Mouse (Mus musculus): ENCODE measurements around the gene Zswim5. TPM values are rescaled to one million over a fixed set of nuclear protein-coding genes. Genes with fewer than 3 reads are reported as not detected.
A peak's percentile ranks its signal among the peaks of the same experiment; 100 is the strongest.

The Zswim5 gene
- total RNA-seq, 2 experiments from 2014 or later, result 12.2 to 14.0 TPM

- no peak for DNase-seq (ENCODE audit: low spot score in 2 of 2)
These were observed 34.0 kb downstream of the Zswim5 start for GRCm38 (mm10) chr4:116911202-116911601.

DNA sequence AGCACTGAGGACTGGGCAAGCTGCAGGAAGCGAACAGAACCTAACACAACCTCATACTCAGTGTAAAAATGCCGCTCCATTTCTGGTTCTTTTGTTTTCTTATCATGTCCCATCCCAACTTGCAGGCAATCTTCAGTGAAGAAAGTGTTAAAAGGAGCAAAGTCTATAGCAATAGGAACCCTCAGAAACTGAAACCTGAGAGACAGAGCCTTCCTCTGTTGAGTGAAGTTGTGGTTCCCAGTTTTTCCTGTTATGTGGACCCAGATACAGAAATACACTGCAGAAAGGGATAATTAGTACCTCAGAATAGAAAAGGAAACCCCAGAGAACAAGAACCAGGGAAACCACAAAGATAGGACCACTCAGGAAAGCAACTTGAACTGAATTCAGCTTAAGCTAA, 36.1 kb downstream of the Zswim5 start:
- no peak for DNase-seq (ENCODE audit: low spot score in 2 of 2)

DNA sequence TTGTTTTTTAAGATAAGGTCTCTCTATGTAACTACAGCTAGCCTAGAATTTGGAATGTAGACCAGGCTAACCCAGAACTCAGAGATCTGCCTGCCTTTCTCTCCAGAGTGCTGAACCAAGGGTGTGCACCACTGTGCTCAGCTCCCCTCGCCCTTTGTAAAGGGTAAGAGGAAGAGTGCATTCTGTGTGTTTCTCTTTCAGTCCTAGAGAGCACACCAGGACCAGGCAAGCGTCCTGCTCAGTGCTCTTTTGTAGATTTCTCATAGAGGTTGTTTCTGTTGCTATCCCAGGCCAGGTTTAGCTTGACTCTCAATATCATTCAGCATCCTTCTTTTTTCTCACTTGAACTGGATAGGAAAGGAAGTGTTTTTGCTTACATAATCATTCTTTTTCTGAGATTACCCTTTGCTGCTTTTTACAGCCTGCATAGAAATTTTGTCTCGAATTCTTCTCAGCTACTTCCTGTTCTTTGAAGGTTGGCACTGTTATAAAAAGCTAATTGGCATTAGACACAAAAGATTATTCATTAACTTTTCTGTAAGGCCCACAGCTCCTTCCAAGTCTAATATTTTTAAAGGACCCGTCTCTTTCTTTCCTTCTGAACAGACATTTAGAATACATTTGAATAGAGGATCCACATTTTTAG, 51.0 kb downstream of the Zswim5 start:
- no peak for DNase-seq (ENCODE audit: low spot score in 2 of 2)

DNA sequence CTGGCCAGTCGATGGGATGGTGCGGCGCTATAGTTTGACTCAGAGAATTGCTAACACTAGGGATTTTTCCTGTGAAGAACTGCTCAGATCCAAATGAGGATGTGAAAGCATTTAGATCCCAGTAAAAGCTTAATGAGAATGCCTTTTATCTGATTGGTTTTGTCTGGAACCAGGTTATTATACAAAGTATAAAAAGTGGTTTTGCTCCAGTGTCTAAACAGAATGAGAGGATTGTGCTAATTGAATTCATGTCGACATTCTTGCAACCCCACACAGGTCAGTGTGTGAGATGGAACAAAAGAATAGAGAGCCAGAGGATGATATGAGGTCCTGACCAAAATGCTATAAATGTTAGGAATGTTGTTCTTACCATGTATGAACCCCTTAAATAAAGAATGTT, 62.4 kb downstream of the Zswim5 start:
- DNase-seq (ENCODE audit: low spot score in 2 of 2), result no peak

DNA sequence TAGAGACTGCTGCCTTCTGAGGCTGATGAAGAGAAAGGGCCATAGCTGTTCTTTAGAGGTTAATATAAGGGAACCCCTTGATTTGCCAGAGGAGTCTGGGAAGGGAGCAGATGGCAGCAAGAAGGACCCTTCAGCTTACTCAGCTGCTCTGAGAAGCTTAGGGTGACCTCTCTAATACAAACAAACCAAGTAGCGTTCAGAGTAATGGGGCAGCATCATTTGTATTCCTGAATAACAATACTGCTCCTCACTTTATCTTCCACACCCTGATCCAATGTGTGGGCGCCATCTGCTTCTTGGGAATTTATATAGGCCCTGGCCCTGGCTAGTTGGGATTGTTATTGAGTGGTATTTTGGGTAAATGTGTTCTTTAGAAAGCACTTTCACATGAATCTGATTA, 65.5 kb downstream of the Zswim5 start:
- no peak for DNase-seq (ENCODE audit: low spot score in 2 of 2)

- DNase-seq (ENCODE audit: low spot score in 2 of 2), result no peak
These were observed 66.9 kb downstream of the Zswim5 start for GRCm38 (mm10) chr4:116944055-116944454.

GRCm38 (mm10) chr4:116951642-116952041, 74.5 kb downstream of the Zswim5 start:
- no peak for DNase-seq (ENCODE audit: low spot score in 2 of 2)

DNA sequence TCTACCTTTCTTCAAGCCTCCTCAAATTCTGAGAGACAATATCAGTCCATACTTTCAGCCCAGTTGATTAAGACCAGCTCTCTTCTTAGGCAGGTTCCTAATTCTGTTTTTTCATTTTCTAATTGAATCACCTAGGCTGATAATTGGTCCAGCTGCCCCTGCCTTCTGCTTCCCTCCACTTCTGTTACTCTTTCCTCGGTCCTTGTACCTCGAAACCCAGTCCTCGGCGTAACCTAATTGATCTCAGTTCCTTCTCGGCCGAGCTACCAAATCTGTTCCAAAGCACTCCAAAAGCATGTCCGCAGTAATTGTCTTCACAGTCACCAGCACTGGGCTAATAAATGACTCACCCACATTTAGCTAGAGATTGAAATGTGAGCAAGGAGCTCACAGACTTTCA, 77.8 kb downstream of the Zswim5 start:
- DNase-seq (ENCODE audit: low spot score in 2 of 2), result no peak

DNA sequence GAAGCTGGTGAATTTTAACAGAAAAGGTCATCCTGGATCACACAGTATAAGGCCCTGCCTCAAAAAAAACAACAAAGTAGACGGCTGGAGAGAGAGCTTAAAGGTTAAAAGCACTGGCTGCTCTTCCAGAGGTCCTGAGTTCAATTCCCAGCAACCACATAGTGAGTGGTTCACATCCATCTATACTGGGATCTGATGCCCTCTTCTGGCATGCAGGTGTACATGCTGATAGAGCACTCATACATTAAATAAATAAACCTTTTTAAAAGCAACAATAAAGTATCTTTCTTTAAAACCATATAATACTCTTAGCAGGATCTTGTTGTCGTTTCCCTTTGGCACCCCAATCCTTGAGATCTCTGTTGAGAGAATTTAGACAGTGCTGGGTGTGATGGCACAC, 99.3 kb downstream of the Zswim5 start:
- DNase-seq (ENCODE audit: low spot score in 2 of 2), result no peak

GRCm38 (mm10) chr4:116985681-116986080, 108.5 kb downstream of the Zswim5 start:
- DNase-seq (ENCODE audit: low spot score in 2 of 2), result no peak

- peak; percentile 75 to 80 for DNase-seq (ENCODE audit: low spot score in 2 of 2)
These were observed 109.4 kb downstream of the Zswim5 start for GRCm38 (mm10) chr4:116986400-116987121.

- no peak for DNase-seq (ENCODE audit: low spot score in 2 of 2)
These were observed 109.9 kb downstream of the Zswim5 start for GRCm38 (mm10) chr4:116987122-116987456.

DNA sequence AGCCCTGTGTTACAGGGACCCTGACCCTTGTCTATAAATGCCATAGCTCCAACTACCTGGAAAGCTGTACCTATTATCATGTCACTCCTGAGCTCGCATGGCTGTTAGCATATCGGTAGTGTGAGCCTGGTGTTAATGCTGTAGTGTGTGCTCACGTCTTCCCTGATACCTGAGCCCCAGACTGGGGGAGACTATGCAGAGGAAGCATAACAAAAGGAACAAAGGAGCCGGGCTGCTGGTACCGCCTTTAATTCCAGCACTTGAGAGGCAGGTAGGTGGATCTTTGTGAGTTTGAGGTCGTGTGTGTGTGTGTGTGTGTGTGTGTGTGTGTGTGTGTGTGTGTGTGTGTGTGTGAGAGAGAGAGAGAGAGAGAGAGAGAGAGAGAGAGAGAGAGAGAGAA, 112.6 kb downstream of the Zswim5 start:
- no peak for DNase-seq (ENCODE audit: low spot score in 2 of 2)

DNA sequence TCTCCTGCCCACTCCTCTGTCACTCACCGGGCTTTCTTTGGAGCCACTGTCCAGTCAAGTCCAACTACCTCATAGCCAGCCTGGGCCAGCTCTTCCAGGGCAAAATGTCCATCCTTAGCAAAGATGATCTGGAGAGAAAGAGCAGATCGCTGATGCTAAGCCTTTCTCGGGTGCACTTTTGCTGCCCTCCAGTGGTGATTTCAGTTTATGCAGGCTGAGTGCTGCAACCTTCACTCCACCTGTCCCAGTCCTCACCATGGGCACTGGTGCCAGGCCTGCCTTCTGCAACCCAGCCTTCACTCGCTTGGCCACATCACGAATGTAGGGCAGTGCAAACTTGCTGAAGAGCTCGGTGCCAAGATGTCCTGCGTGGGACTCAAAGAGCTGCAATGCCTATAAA, 114.2 kb downstream of the Zswim5 start:
- DNase-seq (ENCODE audit: low spot score in 2 of 2), result peak; percentile 88 to 89

GRCm38 (mm10) chr4:116993672-116994621, 116.8 kb downstream of the Zswim5 start, which contains the start of gene Urod:
TSS of gene Urod (minus strand) at chr4:116994413.
- DNase-seq (ENCODE audit: low spot score in 2 of 2), result peak; percentile 89 to 94

DNA sequence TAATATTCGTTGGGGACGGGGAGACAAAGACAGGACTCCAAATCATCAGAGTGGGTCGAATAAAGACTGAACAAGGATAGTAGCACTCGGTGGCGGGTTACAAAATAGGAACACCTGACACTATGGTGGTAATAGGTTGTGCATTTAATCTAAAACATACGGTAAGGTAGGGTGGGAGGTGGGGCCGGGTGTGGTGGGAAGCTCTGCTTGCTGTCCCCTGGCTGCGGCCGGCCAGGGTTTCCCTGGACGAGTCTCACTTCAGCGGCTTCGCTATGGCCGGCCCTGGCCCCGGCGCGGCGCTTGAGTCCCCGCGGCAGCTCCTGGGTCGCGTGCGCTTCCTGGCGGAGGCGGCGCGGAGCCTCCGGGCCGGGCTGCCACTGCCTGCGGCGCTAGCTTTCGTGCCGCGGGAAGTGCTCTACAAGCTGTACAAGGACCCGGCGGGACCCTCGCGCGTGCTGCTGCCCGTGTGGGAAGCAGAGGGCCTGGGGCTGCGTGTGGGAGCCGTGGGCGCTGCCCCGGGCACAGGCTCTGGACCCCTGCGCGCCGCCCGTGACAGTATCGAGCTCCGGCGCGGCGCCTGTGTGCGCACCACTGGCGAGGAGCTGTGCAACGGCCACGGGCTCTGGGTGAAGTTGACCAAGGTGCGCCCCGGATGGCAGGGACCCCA, 118.1 kb downstream of the Zswim5 start, which contains the start of gene Hectd3:
Gene Hectd3, plus strand, starts transcription at position 187 of the 667 bp plus-strand sequence.
- DNase-seq (ENCODE audit: low spot score in 2 of 2), result peak; percentile 50 to 63

DNA sequence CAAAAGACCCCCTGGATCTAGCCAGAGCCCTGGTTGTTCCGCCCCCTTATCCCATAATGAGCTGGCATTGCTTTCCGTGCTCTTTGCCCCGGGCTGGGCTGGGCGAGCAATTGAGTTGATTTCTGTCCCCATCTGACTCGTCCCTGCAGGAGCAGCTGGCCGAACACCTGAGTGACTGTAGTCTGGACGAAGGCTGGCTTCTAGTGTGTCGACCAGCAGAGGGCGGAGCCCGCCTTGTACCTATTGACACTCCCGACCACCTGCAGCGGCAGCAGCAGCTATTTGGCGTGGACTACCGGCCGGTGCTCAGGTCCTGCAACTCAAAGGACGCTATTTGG, 118.6 kb downstream of the Zswim5 start:
- DNase-seq (ENCODE audit: low spot score in 2 of 2), result peak in 1 of 2 experiments; percentile 55

DNA sequence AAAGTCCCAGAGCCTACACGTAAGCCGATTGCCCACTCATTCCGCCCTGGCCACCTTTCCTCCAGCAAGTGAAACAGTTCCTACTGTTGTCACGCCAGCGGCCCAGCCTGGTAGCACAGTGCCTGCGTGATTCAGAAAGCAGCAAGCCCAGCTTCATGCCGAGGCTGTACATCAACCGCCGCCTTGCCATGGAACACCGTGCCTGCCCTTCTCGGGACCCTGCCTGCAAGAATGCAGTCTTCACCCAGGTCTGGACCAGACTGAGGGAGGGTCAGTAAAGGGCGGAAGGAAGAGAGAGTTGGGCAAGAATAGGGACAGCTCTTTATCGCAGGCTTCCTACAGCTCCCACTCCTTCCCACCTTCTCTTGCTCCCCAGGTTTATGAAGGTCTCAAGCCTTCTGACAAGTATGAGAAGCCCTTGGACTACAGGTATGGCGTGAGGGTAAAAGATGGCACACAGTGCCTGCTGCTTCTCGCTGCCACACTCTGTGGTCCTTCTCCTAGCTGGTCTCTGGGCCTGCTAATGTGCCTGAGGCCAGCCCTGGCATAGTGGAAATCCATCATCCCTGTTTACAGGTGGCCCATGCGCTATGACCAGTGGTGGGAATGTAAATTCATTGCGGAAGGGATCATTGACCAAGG, 122.5 kb downstream of the Zswim5 start:
- DNase-seq (ENCODE audit: low spot score in 2 of 2), result no peak

DNA sequence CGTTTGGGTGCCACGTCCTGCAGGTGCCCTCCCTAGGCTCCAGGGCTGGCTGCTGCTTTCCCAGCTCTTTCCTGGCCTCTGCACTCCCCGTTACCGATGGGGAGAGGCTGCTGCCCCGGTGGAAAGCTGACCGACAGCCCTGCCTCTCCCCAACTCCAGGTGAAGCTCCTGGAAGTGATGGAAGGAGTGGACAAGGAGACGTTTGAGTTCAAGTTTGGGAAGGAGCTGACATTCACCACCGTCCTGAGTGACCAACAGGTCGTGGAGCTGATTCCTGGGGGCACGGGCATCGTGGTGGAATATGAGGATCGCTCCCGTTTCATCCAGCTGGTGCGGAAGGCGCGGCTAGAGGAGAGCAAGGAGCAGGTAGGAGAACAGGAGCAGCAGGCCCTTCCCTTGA, 124.8 kb downstream of the Zswim5 start:
- DNase-seq (ENCODE audit: low spot score in 2 of 2), result no peak

All from layer of hippocampus, postnatal 10 days (tissue).